Mouse (Mus musculus) ES-E14 (cell line): ENCODE measurements at regions not wholly inside any gene's neighbourhood (a gene's known extent, or its start where the extent isn't known, plus 50 kb on each side); places are given as distances from the start of the nearest gene placed in this dataset.

Source experiments
- DNase-seq: peaks from one replicate; pipeline ENCODE4 v3.0.0-alpha.2; 2013; ENCODE audit warnings: low read depth, low spot score
- H3K27ac ChIP-seq: 2 replicates; pipeline ENCODE4 v1.5.1; 2012; ENCODE audit warnings: low read depth, mild to moderate bottlenecking, low read length, moderate library complexity, mixed read lengths; ENCODE audit not compliant: poor library complexity, insufficient read depth, severe bottlenecking
- H3K36me3 ChIP-seq: 2 replicates; pipeline ENCODE4 v1.6.1; 2012; ENCODE audit warnings: mild to moderate bottlenecking, low read length, moderate library complexity, mixed read lengths; ENCODE audit not compliant: control insufficient read depth, poor library complexity, insufficient read depth, severe bottlenecking
- H3K4me1 ChIP-seq, 2 experiments: fragments of 150-350 bp in 1 of 2; sonication (generic) in 1 of 2; 2 replicates each; pipeline ENCODE4 v1.6.1; 2012; ENCODE audit warnings: low read length in 2 of 2, mild to moderate bottlenecking in 1 of 2, mixed read lengths in 1 of 2; ENCODE audit not compliant: control insufficient read depth in 2 of 2, insufficient read depth in 2 of 2, poor library complexity in 1 of 2
- H3K4me3 ChIP-seq, 2 experiments: fragments of 150-350 bp in 1 of 2; sonication (generic) in 1 of 2; 2 replicates each; pipeline ENCODE4 v1.5.1; 2012; ENCODE audit warnings: low read length in 2 of 2, low read depth in 1 of 2, mild to moderate bottlenecking in 1 of 2, mixed read lengths in 1 of 2; ENCODE audit not compliant: insufficient read depth in 1 of 2, poor library complexity in 1 of 2, severe bottlenecking in 1 of 2
- H3K9ac ChIP-seq: 2 replicates; pipeline ENCODE4 v1.6.1; 2012; ENCODE audit warnings: low read depth, mild to moderate bottlenecking, low read length, mixed read lengths; ENCODE audit not compliant: poor library complexity, insufficient read depth, severe bottlenecking
- H3K9me3 ChIP-seq: fragments of 150-350 bp; sonication (generic); 2 replicates; pipeline ENCODE4 v1.6.1; 2012; ENCODE audit warnings: low read depth, mild to moderate bottlenecking, low read length; ENCODE audit not compliant: control insufficient read depth, insufficient read depth
- CHD2 ChIP-seq: IDR thresholded peaks from 2 replicates; pipeline ENCODE4 v1.6.1; 2014; ENCODE audit warnings: mild to moderate bottlenecking, low read depth, low read length, inconsistent platforms
- HCFC1 ChIP-seq: IDR thresholded peaks from 2 replicates; pipeline ENCODE4 v1.6.1; 2012; ENCODE audit warnings: low read length, inconsistent platforms, borderline replicate concordance; ENCODE audit not compliant: insufficient read depth
- MAFK ChIP-seq: IDR thresholded peaks from 2 replicates; pipeline ENCODE4 v1.6.1; 2014; ENCODE audit warnings: mild to moderate bottlenecking, low read depth, low read length, inconsistent platforms; ENCODE audit not compliant: insufficient read depth
- ZC3H11A ChIP-seq: IDR thresholded peaks from 2 replicates; pipeline ENCODE4 v1.6.1; 2012; ENCODE audit warnings: low read depth, mild to moderate bottlenecking, inconsistent platforms, low read length, borderline replicate concordance
- ZNF384 ChIP-seq: IDR thresholded peaks from 2 replicates; pipeline ENCODE4 v1.6.1; 2012; ENCODE audit warnings: low read depth, low read length, inconsistent platforms
- in situ Hi-C, 2 experiments: fragments of 600-800 bp; cut with MboI; formaldehyde crosslinking; loops; one replicate each; pipeline ENCODE4 v1.15.1; 2025; ENCODE audit warnings: low sequenced_read_pairs in 2 of 2, inconsistent platforms in 1 of 2; ENCODE audit not compliant: unreplicated experiment in 2 of 2

DNA sequence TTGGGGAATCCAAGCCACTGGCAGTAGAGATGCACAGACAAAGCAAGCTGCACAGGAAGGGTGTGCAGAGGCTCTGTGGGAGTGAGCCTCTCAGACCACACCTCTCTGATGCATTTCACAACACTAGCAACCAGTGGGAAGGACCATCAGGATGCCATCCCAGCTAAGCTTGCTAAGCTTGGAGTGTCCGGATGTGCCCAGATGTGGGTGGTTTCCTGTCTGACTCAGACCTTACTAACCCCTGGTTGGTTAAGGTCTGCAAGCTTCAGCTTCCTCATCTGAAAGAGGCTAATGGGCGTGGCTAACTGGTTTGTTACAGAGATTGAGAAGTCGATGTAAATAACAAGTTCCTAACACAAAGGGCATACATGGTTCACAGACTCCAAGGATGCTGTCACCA, 186.6 kb upstream of the Ubl3 start:
- H3K27ac ChIP-seq = no peak overlapping the region
- H3K4me3 ChIP-seq = no peak overlapping the region
- in situ Hi-C loops = no loop called here
- no peaks in the 10 kb centered on the region for H3K36me3 ChIP-seq
- TF ChIP-seq MAFK (no peak), CHD2 (no peak), ZNF384 (no peak), HCFC1 (no peak), ZC3H11A (no peak)
- DNase-seq = no peak
- no peak overlapping the region for H3K9ac ChIP-seq
- no peaks in the 10 kb centered on the region for H3K9me3 ChIP-seq
- H3K4me1 ChIP-seq = peaks cover 10 to 32% of the 10 kb centered on the region in 2 experiments

DNA sequence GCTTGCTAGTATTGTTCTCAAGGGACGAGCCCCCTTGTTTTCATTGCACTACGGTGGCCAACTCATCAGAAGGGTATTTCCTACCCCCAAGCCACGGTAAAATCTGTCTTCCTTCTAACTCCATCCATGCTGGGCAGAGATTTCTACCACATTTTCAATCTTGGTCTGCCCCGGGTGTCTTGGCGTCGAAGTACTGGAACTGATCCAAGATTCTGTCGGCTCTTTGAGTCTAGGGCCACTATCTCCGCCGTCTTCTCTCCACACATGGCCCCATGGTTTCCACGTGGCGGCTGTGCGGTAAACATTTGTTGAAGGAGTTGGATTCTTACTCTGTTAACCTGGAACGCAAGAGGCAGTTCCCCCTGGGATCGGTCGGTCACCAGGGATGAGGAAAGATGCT, 177.0 kb upstream of the Ubl3 start:
- Histone ChIP-seq H3K4me3 (no peak overlapping the region), H3K27ac (no peak overlapping the region), H3K36me3 (no peaks in the 10 kb centered on the region), H3K4me1 (peaks cover 2 to 21% of the 10 kb centered on the region in 2 experiments; a peak in 3 of 4 replicates), H3K9me3 (no peaks in the 10 kb centered on the region), H3K9ac (no peak overlapping the region)
- TF ChIP-seq MAFK (no peak), CHD2 (no peak)
- DNase-seq = no peak
- in situ Hi-C loops = no loop called here

DNA sequence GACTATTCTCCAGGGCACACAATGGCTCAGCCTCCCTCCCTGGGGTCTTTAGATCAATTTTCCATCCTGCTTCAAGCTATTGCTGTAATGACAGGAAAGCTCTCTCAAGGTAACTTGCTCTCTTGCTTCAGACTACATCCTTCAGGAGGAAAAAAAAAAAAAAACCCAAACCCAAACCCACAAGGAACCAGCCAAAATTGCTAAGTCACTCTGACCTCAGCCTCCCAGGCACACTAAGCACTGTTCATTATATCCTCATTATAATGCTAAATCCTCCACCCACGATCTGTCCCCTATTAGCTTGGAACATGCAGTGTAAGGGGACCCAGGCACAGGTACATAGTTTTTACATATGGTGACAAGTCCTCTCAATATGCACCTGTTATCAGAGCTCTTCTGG, 175.9 kb upstream of the Ubl3 start:
- no peak for TF ChIP-seq ZC3H11A
- 0 out of 2 replicates have a peak, but pooled peaks have one; percentile 36 for TF ChIP-seq ZNF384
- peak; percentile 65 for TF ChIP-seq MAFK
- Histone ChIP-seq H3K36me3 (no peaks in the 10 kb centered on the region), H3K4me3 (no peak overlapping the region), H3K9ac (no peak overlapping the region), H3K27ac (no peak overlapping the region), H3K4me1 (peaks cover 2 to 25% of the 10 kb centered on the region in 2 experiments; a peak in 3 of 4 replicates), H3K9me3 (no peaks in the 10 kb centered on the region)
- no peak for DNase-seq
- in situ Hi-C loops = no loop called here

DNA sequence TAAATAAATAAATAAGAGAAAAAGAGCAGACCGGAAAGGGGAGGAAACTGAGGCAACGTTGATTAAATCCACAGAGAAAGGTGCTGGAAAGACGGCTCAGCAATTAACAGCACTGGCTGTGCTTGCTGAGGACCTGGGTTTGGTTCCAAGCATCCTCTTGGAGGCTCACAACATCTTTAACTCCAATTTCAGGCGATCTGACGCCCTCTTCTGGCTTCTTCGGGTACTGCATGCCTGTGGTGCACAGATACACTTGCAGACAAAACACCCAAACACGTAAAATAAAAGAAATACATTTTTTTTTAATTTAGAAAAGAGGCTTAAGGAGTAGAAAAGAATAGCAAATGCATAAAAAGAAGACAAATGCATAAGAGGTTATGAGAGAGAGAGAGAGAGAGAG, 173.9 kb upstream of the Ubl3 start:
- in situ Hi-C loops = no loop called here
- no peak overlapping the region for H3K27ac ChIP-seq
- H3K9me3 ChIP-seq = no peaks in the 10 kb centered on the region
- TF ChIP-seq MAFK (no peak), ZC3H11A (no peak), CHD2 (no peak)
- no peak overlapping the region for H3K9ac ChIP-seq
- H3K36me3 ChIP-seq = no peaks in the 10 kb centered on the region
- DNase-seq = no peak
- no peak overlapping the region for H3K4me3 ChIP-seq
- H3K4me1 ChIP-seq = peaks cover 2 to 25% of the 10 kb centered on the region in 2 experiments; a peak in 3 of 4 replicates

DNA sequence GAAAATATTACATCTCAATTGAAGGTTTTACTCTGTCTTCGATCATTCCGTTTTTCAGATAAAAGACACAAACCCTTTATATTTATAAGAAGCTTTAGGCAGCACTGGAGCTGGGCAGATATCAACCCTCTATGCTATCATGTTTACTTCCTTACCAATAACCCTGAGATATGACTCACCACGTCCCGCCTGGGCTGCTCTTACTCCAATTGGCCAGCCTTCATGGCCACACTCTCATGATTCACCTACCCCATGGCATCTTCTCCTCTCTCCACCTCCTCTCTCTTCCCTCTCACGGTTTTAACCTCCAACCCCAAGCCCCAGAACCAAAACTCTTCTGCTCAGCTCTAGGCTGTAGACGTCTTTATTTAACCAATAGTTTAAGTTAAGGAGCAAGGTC, 171.9 kb upstream of the Ubl3 start:
- Histone ChIP-seq H3K4me1 (peaks cover 0 to 23% of the 10 kb centered on the region in 2 experiments; a peak in 3 of 4 replicates), H3K36me3 (no peaks in the 10 kb centered on the region), H3K27ac (no peak overlapping the region), H3K4me3 (no peak overlapping the region), H3K9me3 (no peaks in the 10 kb centered on the region), H3K9ac (no peak overlapping the region)
- in situ Hi-C loops = no loop called here
- no peak for DNase-seq
- no peak for TF ChIP-seq HCFC1
- no peak for TF ChIP-seq ZC3H11A
- no peak for TF ChIP-seq CHD2
- TF ChIP-seq MAFK = no peak
- no peak for TF ChIP-seq ZNF384
